Mouse (Mus musculus) forebrain, embryonic 14.5 days (tissue): Measurements from ENCODE around the gene Katnal1. TPM values are rescaled to one million over a fixed set of nuclear protein-coding genes. Genes with fewer than 3 reads are reported as not detected.

Experiments
- ATAC-seq: fragments of 200-750 bp; cut with Nextera tagmentation; 2 replicates; pipeline ENCODE4 v1.8.0; 2017; ENCODE audit warnings: mild to moderate bottlenecking, moderate library complexity
- DNase-seq: peaks from one replicate; pipeline ENCODE4 v3.0.0-alpha.2; 2015; ENCODE audit warnings: low spot score
- H3K27ac ChIP-seq: fragments of 300-500 bp; sonication (generic); 2 replicates; pipeline ENCODE4 v1.5.1; 2014; ENCODE audit warnings: low read depth, mild to moderate bottlenecking, control low read depth, low read length, moderate library complexity
- H3K27me3 ChIP-seq: fragments of 300-500 bp; sonication (generic); replicated peaks from 2 replicates; pipeline ENCODE4 v1.6.1; 2014; ENCODE audit warnings: low read length, control low read depth, mixed read lengths; ENCODE audit not compliant: control insufficient read depth, insufficient read depth
- H3K36me3 ChIP-seq: fragments of 300-500 bp; sonication (generic); 2 replicates; pipeline ENCODE4 v1.6.1; 2014; ENCODE audit warnings: low read length, control low read depth; ENCODE audit not compliant: control insufficient read depth, insufficient read depth
- H3K4me1 ChIP-seq: fragments of 300-500 bp; sonication (generic); 2 replicates; pipeline ENCODE4 v1.6.1; 2014; ENCODE audit warnings: antibody characterized with exemption, low read length, control low read depth; ENCODE audit not compliant: control insufficient read depth, insufficient read depth
- H3K4me2 ChIP-seq: fragments of 300-500 bp; sonication (generic); 2 replicates; pipeline ENCODE4 v1.6.1; 2014; ENCODE audit warnings: mild to moderate bottlenecking, control low read depth, low read length
- H3K4me3 ChIP-seq: fragments of 300-500 bp; sonication (generic); 2 replicates; pipeline ENCODE4 v1.5.1; 2014; ENCODE audit warnings: low read depth, low read length, control low read depth
- H3K9ac ChIP-seq: fragments of 300-500 bp; sonication (generic); 2 replicates; pipeline ENCODE4 v1.6.1; 2014; ENCODE audit warnings: mild to moderate bottlenecking, low read length, control low read depth, moderate library complexity
- H3K9me3 ChIP-seq: fragments of 300-500 bp; sonication (generic); replicated peaks from 2 replicates; pipeline ENCODE4 v1.6.1; 2016; ENCODE audit warnings: low read length, control low read depth, mixed read lengths; ENCODE audit not compliant: control insufficient read depth
- WGBS: fragments of 180-500 bp; shearing (Covaris S2); extraction: QIAGEN DNeasy Blood & Tissue Kit; methylation state at CpG from one replicate; pipeline ENCODE4 v1.1.7; 2014; 5-methylcytosine and 5-hydroxymethylcytosine counted together
- polyA plus RNA-seq: library from polyadenylated mRNA; unstranded; fragments of >200 nt; fragmentation: Nextera tagmentation; extraction: Ambion mirVana; gene quantifications from 2 replicates; pipeline ENCODE4 v1.2.1, GENCODE M21; 2014

Gene Katnal1
- polyA plus RNA-seq, 1 experiment from 2014 or later = 30.6 TPM

GRCm38 (mm10) chr5:148927717-148928223, 1.4 kb downstream of the Katnal1 start:
- no peaks in the 10 kb centered on the region for H3K36me3 ChIP-seq
- H3K9me3 ChIP-seq = no peaks in the 10 kb centered on the region
- H3K4me2 ChIP-seq = peak overlapping the region; percentile 73
- H3K27me3 ChIP-seq = no peaks in the 10 kb centered on the region
- no peak for ATAC-seq
- peak overlapping the region; percentile 70 for H3K4me3 ChIP-seq
- 33% methylated on average over 5 of the region's 5 CpGs for WGBS
- DNase-seq = no peak
- peaks cover 5% of the 10 kb centered on the region for H3K4me1 ChIP-seq
- peak overlapping the region; percentile 95 for H3K27ac ChIP-seq
- H3K9ac ChIP-seq = peak overlapping the region; percentile 92

GRCm38 (mm10) chr5:148924586-148924985, 4.5 kb downstream of the Katnal1 start:
- Histone ChIP-seq H3K36me3 (peaks cover 10% of the 10 kb centered on the region), H3K4me3 (no peak overlapping the region), H3K4me2 (no peak overlapping the region), H3K4me1 (peaks cover 5% of the 10 kb centered on the region), H3K9ac (no peak overlapping the region), H3K27me3 (no peaks in the 10 kb centered on the region), H3K9me3 (no peaks in the 10 kb centered on the region), H3K27ac (no peak overlapping the region)
- WGBS = 95% methylated on average over 12 of the region's 12 CpGs
- ATAC-seq = no peak
- DNase-seq = no peak

- H3K4me1 ChIP-seq = peaks cover 5% of the 10 kb centered on the region
- no peak overlapping the region for H3K4me2 ChIP-seq
- no peak overlapping the region for H3K4me3 ChIP-seq
- WGBS = 92% methylated on average over 9 of the region's 9 CpGs
- H3K36me3 ChIP-seq = peaks cover 16% of the 10 kb centered on the region
- H3K9me3 ChIP-seq = no peaks in the 10 kb centered on the region
- H3K27ac ChIP-seq = no peak overlapping the region
- DNase-seq (no peak), ATAC-seq (no peak)
- no peak overlapping the region for H3K9ac ChIP-seq
- H3K27me3 ChIP-seq = no peaks in the 10 kb centered on the region
Observed at GRCm38 (mm10) chr5:148924051-148924450, 5.1 kb downstream of the Katnal1 start.

GRCm38 (mm10) chr5:148923408-148923807, 5.7 kb downstream of the Katnal1 start:
- no peak overlapping the region for H3K4me2 ChIP-seq
- H3K36me3 ChIP-seq = peaks cover 22% of the 10 kb centered on the region
- DNase-seq (no peak), ATAC-seq (no peak)
- H3K4me3 ChIP-seq = no peak overlapping the region
- H3K27ac ChIP-seq = no peak overlapping the region
- H3K9me3 ChIP-seq = no peaks in the 10 kb centered on the region
- no peak overlapping the region for H3K9ac ChIP-seq
- H3K27me3 ChIP-seq = no peaks in the 10 kb centered on the region
- H3K4me1 ChIP-seq = peaks cover 5% of the 10 kb centered on the region
- WGBS = 78% methylated on average over 10 of the region's 10 CpGs

- Histone ChIP-seq H3K4me1 (peaks cover 5% of the 10 kb centered on the region), H3K4me3 (no peak overlapping the region), H3K27me3 (no peaks in the 10 kb centered on the region), H3K27ac (no peak overlapping the region), H3K9ac (no peak overlapping the region), H3K9me3 (no peaks in the 10 kb centered on the region), H3K4me2 (no peak overlapping the region), H3K36me3 (peaks cover 29% of the 10 kb centered on the region)
- 87% methylated on average over 5 of the region's 5 CpGs for WGBS
- ATAC-seq (no peak), DNase-seq (no peak)
Observed at GRCm38 (mm10) chr5:148922773-148923172, 6.3 kb downstream of the Katnal1 start.

- WGBS = 72% methylated on average over 5 of the region's 5 CpGs
- Histone ChIP-seq H3K9ac (no peak overlapping the region), H3K9me3 (no peaks in the 10 kb centered on the region), H3K36me3 (peaks cover 60% of the 10 kb centered on the region), H3K4me1 (no peaks in the 10 kb centered on the region), H3K27me3 (no peaks in the 10 kb centered on the region), H3K4me2 (no peak overlapping the region), H3K4me3 (no peak overlapping the region), H3K27ac (no peak overlapping the region)
- no peak for ATAC-seq
- no peak for DNase-seq
Observed at GRCm38 (mm10) chr5:148918049-148918448, 11.1 kb downstream of the Katnal1 start.

- no peak for DNase-seq
- Histone ChIP-seq H3K4me2 (no peak overlapping the region), H3K9ac (no peak overlapping the region), H3K4me3 (no peak overlapping the region), H3K27me3 (no peaks in the 10 kb centered on the region), H3K4me1 (no peaks in the 10 kb centered on the region), H3K27ac (no peak overlapping the region), H3K9me3 (no peaks in the 10 kb centered on the region), H3K36me3 (peaks cover 62% of the 10 kb centered on the region)
- 89% methylated on average over 6 of the region's 6 CpGs for WGBS
- no peak for ATAC-seq
Observed at GRCm38 (mm10) chr5:148916775-148917174, 12.3 kb downstream of the Katnal1 start.

GRCm38 (mm10) chr5:148912262-148912661, 16.9 kb downstream of the Katnal1 start:
- H3K4me1 ChIP-seq = peaks cover 7% of the 10 kb centered on the region; the same call in 1 of the 2 replicates
- ATAC-seq (no peak), DNase-seq (no peak)
- no peak overlapping the region for H3K4me3 ChIP-seq
- H3K36me3 ChIP-seq = peaks cover 40% of the 10 kb centered on the region
- no peak overlapping the region for H3K9ac ChIP-seq
- no peak overlapping the region for H3K4me2 ChIP-seq
- H3K27me3 ChIP-seq = no peaks in the 10 kb centered on the region
- H3K9me3 ChIP-seq = no peaks in the 10 kb centered on the region
- WGBS = 63% methylated on average over 3 of the region's 3 CpGs
- H3K27ac ChIP-seq = no peak overlapping the region

GRCm38 (mm10) chr5:148910066-148910465, 19.1 kb downstream of the Katnal1 start:
- DNase-seq = no peak
- H3K27me3 ChIP-seq = no peaks in the 10 kb centered on the region
- H3K27ac ChIP-seq = no peak overlapping the region
- no peak overlapping the region for H3K4me3 ChIP-seq
- peaks cover 30% of the 10 kb centered on the region; the same call in 1 of the 2 replicates for H3K36me3 ChIP-seq
- H3K9me3 ChIP-seq = no peaks in the 10 kb centered on the region
- over 99% methylated on average over 4 of the region's 4 CpGs for WGBS
- H3K4me1 ChIP-seq = peaks cover 7% of the 10 kb centered on the region; the same call in 1 of the 2 replicates
- ATAC-seq = no peak
- H3K9ac ChIP-seq = no peak overlapping the region
- H3K4me2 ChIP-seq = no peak overlapping the region
